Mouse (Mus musculus): Measurements from ENCODE around the gene Tspan15.

The Tspan15 gene

DNA sequence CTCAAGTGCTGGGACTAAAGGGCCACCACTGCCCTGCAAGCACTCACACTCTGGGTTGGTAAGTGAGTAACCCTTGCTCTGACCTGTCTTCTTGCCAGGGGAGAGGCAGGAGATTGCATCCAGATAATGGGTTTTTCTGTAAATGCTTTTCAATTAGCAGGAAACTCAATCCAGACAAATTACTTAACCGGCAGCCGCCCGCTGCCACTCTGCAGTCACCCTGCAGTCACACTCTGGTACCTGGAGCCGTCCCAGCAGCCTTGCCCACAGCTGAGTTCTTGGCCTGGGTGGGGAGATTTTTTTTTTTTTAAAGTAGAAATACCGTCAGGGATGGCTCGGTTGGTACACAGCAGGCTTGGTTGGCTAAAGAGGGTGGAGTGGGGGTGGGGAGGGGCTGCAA is 2.9 kb downstream of the Tspan15 start:
- no peak for DNase-seq (ENCODE audit: low spot score)

DNA sequence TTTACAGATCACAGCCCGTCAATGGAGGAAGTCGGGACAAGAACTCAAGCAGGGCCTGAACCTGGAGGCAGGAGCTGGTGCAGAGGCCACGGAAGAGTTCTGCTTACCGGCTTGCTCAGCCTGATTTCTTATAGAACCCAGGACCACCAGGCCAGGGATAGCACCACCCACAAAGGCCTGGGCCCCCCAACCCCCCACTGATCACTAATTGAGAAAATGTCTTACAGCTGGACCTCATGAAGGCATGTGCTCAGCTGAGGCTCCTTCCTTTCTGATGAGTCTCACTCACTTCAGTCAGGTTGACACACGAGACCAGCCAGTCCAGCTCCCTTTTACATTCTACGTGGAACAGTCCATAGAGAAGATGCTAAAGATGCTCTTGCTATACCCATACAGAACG is 5.2 kb downstream of the Tspan15 start:
- no peak for DNase-seq (ENCODE audit: low spot score)

DNA sequence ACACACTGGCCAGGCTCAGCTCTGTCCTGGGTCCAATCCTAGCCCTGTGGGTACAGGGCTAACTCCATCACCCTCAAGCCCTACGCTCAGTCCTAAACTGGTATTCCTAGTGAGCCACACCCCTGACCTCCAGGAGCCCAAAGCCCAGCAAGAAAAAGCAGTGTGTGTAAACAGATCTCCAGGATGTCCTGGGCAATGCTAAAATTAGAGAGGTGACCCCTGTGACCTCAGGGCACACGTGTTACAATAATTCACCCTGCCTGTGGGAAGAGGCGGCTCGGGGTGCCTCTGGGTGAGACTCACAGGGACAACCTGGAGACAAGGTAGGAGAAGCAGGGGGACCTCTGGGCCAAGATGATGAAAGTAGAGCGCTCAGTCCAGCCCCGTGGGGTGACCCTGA is 6.8 kb downstream of the Tspan15 start:
- DNase-seq (ENCODE audit: low spot score), result no peak

DNA sequence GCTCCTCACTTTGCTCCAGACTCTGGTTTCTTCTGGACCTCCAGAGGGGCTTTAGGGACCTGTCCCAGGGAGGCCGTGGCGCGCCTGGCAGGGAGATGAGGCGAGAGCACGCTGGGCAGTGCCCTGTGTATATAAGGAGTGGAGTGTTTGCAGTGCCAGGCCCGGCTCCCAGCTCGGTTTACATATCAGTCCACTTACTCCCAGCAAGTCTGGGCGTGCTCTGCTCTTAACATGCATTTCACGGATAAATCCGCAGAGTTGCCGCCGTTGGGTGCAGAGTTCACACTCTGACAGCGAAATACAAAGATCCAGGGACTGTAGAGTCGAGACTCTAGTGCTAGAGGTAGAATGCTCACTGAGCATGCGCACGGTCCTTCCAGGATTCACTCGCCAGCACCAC is 8.3 kb downstream of the Tspan15 start:
- no peak for DNase-seq (ENCODE audit: low spot score)

DNA sequence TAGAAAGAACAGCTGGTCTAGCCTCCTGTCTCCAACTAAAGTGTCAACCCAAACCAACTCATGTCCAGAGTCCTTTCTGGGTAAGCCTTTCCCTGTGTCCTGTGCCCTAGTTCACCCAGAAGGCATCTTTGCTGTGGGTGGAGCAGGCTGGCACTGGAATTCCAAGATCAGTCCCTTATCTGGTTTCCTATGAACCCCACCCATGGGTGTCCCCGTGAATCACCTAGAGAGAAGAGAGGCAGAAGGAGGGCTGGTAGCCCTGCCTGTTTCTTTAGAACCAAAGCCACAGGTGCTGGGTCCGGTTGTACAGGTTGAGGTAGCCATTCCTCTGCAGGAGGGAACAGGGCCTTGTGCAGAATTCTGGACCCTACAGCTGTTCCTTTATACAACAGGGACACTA is 9.4 kb downstream of the Tspan15 start:
- DNase-seq (ENCODE audit: low spot score), result no peak

DNA sequence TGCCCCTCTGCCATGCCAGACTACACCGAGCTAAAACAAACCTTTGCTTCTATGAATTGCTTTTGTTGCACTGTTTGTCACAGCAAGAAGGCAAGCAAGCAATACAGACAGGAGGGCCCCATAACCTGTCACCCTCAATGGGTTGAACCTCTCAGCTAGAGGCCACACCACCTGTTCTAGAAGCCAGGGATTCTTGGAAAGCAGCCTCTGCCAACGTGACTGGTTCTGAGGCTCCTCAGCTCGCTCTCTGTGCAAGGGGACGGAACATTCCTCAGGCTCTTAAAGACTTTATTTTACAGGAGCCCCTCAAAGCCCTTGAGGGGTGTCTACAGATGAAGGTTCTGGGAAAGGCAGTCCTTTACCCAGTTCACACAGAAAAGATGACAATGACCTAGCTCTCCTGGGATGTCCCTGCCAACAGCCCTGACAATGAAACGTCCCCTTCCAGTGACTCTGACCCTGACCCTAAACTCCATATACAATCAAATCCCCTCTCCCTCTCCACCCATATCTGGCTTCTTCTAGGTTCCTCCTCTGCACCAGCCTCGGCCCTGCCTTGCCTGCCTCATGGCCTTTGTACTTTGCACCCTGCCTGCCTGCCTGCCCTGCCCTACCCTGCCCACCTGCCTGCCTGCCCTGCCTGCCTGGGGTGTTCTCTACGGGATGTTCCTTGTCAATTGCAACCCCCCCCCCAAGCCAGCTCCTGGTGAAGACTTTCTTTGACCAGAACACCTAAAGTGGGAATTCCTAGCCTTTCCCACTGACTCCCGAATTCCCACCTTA is 10.1 kb downstream of the Tspan15 start:
- DNase-seq (ENCODE audit: low spot score), result no peak

DNA sequence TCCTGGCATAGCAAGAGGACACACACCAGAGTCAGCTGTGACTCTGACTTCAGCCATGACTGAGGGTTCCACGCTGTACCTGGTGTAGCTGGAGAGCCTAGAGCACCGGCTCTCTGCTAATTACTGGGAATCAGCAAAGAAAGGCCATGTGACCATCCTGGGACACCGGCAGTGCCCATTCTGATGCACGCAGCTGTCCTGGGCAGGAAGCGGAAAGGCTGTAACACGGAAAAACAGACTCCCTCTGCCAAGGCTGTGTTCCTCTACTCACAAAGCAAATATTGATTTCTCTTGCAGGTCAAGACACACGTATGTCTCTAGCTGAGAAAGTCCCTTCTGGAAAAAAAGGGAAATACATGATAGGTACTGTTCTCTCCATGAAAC is 12.3 kb downstream of the Tspan15 start:
- DNase-seq (ENCODE audit: low spot score), result no peak

DNA sequence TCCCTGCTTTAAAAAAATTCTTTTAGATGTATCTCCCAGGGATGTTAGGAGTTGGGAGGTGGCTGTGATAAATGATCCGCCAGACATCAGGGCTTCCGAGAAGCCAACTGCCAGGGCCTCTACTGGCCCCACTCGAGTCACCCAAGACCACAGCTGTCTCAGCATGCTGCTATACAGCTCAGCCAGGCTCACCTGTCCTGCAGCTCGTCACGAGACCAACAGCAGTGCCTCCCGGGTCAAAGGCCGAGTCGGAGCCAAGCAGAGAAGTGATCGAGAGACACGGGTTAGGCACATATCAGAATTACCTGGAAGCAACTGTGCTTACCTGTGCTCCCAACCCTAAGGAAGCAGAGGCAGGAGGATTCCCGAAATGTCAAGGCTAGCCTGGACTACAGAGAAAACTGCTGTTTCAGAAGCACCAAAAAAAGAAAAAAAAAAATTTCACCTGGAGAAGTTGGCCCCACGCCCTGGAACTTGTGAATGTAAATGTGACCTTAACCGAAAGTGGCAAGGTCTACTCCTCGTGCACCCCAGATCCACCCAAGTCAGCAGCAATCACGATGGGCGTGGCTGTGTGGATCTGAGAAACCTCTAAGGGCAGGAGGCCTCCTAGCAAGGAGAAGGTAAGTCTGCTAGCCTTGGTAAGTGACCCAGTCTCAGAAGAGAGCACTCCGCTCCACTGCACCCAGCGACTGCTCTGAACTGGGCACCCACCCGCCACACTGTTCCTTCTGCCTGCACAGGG is 12.8 kb downstream of the Tspan15 start:
- DNase-seq (ENCODE audit: low spot score), result no peak

DNA sequence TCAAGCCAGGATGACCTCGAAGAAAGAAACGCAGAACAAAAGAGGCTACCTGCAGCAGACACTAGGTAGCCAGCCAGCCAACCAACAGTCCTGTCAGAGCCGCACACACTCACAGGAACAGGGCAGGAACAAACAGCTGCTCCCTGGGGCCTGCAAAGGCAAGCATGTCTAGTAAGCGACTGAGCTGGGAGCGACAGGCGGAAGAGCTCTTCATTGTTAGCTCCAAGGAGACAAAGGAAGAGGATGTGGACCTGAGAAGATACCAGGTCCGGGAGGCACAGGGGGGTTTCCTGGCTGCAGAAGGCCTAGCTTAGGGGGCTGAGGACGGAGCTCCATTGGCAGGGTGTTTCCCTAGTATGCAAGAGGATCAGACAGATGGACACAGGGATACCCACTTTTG is 13.9 kb downstream of the Tspan15 start:
- no peak for DNase-seq (ENCODE audit: low spot score)

DNA sequence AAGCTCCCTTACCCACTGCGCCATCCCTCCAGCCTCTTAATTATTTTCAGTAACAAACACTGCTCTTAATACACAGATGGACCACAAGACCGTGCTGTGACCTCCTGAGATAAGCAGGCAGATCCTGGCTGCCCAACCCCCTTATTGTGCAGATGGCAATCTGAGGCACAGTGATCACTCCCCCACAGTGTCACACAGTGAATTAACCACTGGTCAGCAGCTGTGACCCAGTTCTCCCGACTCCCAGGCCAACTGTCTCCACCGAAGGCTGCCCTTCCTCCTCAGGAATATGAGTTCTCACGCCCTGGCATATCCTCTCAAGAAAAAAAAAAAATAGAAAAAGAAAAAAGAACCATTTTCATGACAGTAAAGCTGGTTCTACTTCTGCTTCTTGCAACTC is 14.5 kb downstream of the Tspan15 start:
- DNase-seq (ENCODE audit: low spot score), result no peak

DNA sequence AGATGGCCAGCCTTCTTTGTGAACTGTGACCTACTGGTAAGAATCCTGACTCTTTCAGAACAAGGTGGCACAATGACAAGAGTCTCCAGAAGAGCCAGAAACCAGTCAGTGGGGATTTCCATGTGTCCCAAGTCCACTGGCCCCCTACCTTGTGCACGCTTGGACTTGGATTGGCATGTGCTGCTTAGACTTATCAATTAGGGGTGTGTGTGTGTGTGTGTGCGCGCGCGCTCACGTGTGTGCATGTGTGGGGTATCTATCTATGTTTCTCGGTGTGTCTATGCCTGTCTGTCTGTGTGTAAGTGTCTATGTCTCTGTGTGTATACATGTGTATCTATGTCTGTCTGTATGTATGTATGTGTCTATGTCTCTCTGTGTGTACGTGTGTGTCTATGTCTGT is 15.4 kb downstream of the Tspan15 start:
- peak; percentile 18 for DNase-seq (ENCODE audit: low spot score)

DNA sequence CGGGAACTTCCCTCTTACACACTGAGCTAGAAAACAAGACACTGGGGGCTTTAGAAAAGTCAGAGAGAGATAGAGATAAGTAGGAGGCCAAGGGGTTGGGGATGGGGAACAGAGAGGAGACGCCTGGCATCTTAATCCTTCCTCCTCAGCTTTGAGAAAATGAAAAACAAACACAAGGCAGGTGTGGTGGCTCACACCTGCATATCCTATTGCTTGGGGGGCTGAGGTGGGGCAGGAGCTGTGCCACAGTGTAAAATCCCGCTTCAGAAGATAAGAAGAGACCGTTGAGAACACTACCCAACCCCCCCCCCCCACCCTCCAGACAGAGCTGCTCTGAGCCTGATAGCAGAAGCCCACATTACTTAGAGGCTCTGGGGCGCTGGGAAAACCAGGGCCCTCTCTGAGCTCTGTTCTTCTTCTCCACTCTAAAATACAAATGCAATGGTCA is 15.9 kb downstream of the Tspan15 start:
- DNase-seq (ENCODE audit: low spot score), result no peak

DNA sequence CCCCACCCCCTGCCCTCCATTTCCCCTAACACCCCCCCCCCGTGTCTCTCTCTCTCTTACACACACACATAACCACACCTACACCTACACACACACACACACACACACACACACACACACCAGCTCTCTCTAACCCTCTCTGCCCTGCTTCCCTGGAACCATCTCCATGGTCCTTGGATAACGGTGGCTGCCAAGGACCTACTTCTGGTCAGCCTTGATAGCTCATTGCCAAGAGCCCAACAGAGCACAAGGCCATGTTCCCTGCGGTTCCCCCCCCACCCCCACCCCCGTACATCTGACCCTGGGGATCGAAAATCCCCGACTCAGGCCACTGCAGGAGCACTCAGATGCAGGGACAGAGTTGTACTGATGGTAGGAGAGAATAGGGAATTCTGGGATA is 19.7 kb downstream of the Tspan15 start:
- no peak for DNase-seq (ENCODE audit: low spot score)

DNA sequence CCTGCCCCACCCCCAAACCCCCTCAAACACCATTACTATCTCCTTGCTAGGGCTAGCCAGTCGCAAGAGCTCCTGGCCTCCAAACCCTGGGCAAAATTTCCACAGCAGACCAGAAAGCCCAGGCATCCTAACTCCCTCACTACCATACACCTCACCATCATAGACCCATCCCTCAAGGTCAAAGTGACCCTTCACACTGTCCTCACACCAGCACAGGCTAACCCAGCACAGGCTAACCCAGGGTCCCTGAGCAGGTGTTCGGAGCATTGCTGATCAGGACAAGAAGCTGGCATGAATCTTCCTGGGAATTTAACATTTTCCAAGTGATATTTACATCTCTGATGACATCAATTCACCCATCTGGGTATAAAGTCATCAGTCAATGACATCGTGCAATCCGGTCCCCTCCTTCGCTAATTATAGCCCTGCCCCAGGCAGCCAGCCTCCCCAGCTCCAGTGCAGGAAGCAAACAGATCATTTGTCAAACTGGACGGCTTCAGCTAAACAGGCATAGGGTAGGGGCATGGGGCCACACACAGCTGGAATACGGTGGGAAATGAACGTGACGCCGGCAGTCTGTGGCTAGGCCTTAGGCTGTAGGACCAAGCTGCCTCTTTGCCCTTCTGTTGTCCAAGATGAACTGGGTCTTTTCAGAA is 22.7 kb downstream of the Tspan15 start:
- DNase-seq (ENCODE audit: low spot score), result no peak

DNA sequence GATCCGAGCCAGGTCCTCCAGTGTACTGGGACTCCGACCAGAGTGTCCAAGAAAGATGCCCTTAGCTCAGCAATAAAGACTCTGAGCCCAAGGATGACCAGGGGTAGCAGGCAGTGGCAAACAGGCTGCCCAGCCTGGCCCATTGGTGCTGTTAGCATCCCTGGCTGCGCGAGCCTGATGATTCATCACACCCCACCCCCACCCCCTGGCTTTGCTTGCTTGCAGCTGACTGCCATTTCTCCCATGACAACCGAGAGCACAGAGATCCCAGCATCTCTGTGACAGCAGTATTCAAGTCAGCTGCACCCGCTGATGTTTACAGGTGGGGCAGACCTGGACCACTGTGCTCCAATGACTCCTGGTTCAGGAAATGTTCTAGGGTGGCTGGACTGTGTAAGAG is 28.5 kb downstream of the Tspan15 start:
- DNase-seq (ENCODE audit: low spot score), result no peak

DNA sequence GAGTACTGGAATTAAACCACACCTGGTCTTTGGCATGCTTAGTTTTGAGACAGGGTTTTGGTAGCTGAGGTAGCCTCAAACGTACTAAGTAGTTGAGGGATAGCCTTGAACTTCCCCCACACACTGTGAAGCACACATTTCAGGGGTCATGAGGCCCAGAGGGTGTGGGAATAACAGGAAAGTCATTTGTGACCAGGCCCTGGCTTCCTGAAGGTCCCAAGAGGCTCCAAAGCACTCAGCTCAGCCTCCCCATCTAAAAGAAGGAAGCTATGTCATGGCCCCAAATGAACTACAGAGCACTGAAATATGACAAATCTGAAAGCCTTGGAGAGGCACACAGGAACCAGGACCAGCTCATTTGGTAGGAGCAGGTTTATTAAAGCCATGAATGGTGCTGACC is 32.2 kb downstream of the Tspan15 start:
- no peak for DNase-seq (ENCODE audit: low spot score)

DNA sequence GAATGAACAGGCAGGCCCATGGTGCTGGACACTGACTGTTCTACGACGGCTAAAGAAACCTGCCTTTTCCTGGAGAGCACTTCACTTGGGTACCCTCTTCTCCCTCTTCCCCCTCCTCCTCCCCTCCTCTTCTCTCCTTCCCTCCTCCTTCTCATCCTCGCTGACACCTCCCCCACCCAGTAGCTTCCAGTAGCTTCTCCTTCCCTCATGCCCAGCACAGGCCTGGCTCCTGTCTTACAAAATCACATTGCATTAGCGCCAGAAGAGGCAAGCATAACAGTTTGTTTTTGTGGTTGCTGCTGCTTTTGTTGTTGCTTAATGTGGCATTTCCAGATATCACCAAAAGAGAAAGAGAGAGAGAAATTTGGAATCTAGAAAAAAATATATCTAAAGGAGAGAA is 33.6 kb downstream of the Tspan15 start:
- DNase-seq (ENCODE audit: low spot score), result peak; percentile 33

DNA sequence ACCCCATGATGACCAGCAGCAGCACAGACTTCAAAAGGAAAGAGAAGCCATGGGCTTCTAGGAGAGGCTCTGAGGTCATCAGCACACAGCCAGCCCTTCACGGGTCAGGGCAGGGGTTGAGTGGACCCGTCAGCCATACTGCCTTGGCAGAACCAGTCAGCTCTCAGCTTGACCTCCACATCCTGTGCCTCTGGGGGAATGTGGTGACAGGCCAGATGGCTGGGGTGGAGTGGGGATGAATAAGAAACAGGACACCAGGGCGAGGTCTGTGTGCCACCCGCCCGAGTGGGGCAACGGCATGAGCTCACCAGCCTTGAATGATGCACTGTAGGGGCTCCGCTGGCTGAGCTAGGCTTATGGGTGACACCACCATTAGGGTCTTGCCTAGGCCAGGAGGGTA is 35.7 kb downstream of the Tspan15 start:
- no peak for DNase-seq (ENCODE audit: low spot score)

DNA sequence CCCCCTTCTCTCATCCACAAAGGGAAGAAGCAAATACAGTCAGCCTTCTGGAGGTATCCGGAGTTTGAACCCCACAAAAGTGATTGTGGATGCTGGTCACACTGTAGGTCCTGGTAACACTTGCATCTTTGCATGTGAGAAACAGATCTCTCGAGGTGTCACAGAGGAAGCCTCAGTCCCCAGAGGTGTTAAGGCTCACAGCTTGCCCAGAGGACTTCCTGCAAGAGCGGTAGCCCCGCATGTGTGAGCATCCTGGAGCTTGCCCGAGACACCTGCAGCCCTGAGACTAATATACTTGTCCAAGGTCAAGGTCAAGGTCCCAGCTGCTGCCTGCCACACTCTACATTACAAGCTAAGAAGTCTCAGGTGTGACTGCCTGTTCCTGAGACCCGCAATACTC is 36.1 kb downstream of the Tspan15 start:
- no peak for DNase-seq (ENCODE audit: low spot score)

DNA sequence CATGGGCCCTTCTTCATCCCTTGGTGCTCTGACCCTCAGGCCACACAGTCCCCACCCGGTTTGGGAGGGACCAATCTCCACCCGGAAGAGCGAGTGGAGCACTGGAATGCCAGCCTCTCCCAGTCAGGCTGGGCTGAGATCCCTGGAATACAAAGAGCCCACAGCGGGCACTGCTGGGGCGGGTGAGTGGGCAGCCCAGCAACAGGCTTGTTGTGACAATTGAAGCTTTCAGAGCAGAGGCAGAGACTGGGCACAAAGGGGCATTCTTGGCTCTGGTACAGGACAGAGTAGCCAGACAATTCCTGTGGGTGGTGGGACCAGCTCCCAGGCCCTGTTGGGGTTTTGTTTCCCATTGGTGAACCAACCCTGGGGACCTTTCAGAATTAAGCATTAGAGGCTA is 36.6 kb downstream of the Tspan15 start:
- DNase-seq (ENCODE audit: low spot score), result no peak

DNA sequence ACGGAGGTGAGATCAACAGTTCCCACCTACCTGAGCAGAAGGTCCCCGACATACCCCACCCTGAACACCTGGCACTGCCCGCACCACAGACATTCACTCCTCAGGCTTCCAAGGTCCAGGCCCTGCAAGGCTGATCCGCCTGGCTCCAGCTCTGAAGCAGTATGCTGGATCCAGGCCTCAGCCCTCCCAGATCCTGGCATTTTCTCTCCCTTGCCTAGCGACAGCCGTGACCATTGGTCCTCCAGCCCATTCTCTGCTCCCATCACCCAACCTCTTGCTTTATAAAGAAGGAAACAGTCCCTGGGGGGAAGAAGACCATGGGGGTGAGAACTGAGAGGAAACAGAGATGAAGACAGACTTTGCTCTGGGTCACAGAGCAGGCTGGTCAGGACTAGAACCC is 37.0 kb downstream of the Tspan15 start:
- DNase-seq (ENCODE audit: low spot score), result no peak

DNA sequence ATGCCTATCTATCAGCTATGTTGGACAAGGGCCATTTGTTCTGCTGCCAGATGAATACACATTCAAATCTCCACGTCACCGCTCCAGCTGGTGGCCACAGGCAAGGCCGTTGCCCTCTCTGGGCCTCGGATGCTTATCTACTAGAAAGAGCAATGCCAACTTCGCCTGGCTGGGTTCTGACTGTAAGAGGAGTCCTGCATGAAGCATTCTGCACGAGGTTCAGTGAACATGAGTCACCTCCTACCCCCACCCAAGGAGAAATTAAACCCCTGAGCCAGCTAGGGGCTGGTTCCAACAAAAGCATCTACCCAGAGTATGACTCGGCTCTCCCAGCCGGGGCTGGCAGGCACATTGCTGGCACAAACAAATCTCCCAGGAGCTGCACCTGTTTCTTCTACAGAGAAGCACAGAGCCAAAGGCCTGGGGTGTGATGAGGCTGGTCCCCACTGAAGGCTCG is 38.3 kb downstream of the Tspan15 start:
- DNase-seq (ENCODE audit: low spot score), result peak; percentile 8

DNA sequence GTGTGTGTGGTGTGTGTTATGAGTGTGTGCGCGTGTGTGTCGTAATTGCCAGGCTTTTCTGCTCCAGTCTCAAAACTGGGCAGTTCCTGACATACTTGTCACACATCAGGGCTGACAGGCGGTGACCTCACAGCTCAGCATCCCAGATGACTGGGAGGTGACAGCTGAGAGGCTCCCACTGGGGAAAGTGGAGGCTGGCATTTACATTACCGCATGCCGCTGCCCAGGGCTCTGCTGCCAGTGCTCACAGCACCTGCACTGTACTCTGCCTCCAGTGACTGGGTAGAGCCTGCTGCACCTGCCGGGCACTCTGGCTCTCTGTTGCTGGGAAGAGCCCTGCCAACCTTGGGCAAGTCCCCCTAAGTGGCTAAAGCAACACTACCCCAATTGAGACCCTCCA is 40.2 kb downstream of the Tspan15 start:
- DNase-seq (ENCODE audit: low spot score), result no peak
